Comparison of ENCODE assay signal across 9 mouse cellular contexts in genomic region chr2:164563339-164564038, GRCm38 (mm10). TPM values are rescaled to one million over a fixed set of nuclear protein-coding genes. Genes with fewer than 3 reads are reported as not detected.
DNase-seq lines count a peak whose midpoint lies in the region; ATAC-seq lines count a peak whose summit lies in the region.
"Had no signal": no experiment of that assay in that cellular context is flagged by ENCODE, and none has a peak within 500 bp of the region (broad histone marks: within the 10 kb centered on the region; RNA-seq: fewer than 3 reads in every experiment).

No protein-coding gene starts in this region.

- no peaks in the 10 kb centered on the region for H3K9me3 ChIP-seq in forebrain, embryonic 15.5 days
- H3K9me3 ChIP-seq in intestine, embryonic 16.5 days (ENCODE audit: control insufficient read depth, low read length) = no peaks in the 10 kb centered on the region
- no peaks in the 10 kb centered on the region for H3K9me3 ChIP-seq in limb, embryonic 15.5 days
- no peaks in the 10 kb centered on the region for H3K9me3 ChIP-seq in midbrain, embryonic 16.5 days (replicated peaks; ENCODE audit: control insufficient read depth, low read length, poor library complexity, severe bottlenecking)

- H3K36me3 ChIP-seq in forebrain, embryonic 15.5 days = no peaks in the 10 kb centered on the region
- H3K36me3 ChIP-seq in intestine, embryonic 16.5 days (ENCODE audit: control insufficient read depth, insufficient read depth, low read length) = no peaks in the 10 kb centered on the region
- H3K36me3 ChIP-seq in limb, embryonic 15.5 days = no peaks in the 10 kb centered on the region
- H3K36me3 ChIP-seq in midbrain, embryonic 16.5 days (ENCODE audit: control insufficient read depth, insufficient read depth, low read length) = no peaks in the 10 kb centered on the region

- peak; percentile 9 to 42 for DNase-seq in left cerebral cortex, adult 18-20 months (ENCODE audit: low spot score in 2 of 2)
- no peak for DNase-seq in left cerebral cortex, adult 11 months (ENCODE audit: low spot score)
- peak; percentile 51 for DNase-seq in adrenal gland, postnatal 10 days
- DNase-seq in urinary bladder, postnatal 25 days (ENCODE audit: low spot score) = peak; percentile 37

- H3K27me3 ChIP-seq in forebrain, embryonic 15.5 days = peaks cover 6% of the 10 kb centered on the region; the same call in 1 of the 2 replicates
- H3K27me3 ChIP-seq in intestine, embryonic 16.5 days (replicated peaks; ENCODE audit: control insufficient read depth, insufficient read depth, low read length) = no peaks in the 10 kb centered on the region
- peaks cover 6% of the 10 kb centered on the region; the same call in 1 of the 2 replicates for H3K27me3 ChIP-seq in limb, embryonic 15.5 days
- peaks cover 20% of the 10 kb centered on the region for H3K27me3 ChIP-seq in midbrain, embryonic 16.5 days (ENCODE audit: control insufficient read depth, insufficient read depth, low read depth, low read length)

- peak overlapping the region; percentile 99 for H3K4me2 ChIP-seq in forebrain, embryonic 15.5 days (replicated peaks)
- H3K4me2 ChIP-seq in intestine, embryonic 16.5 days (ENCODE audit: low read depth, low read length) = peak overlapping the region; percentile 97
- peak overlapping the region; percentile 95 for H3K4me2 ChIP-seq in limb, embryonic 15.5 days
- peak overlapping the region; percentile 98 for H3K4me2 ChIP-seq in midbrain, embryonic 16.5 days (ENCODE audit: low read length)

- H3K4me3 ChIP-seq in forebrain, embryonic 15.5 days = peak overlapping the region; percentile 50
- peak overlapping the region; percentile 55 for H3K4me3 ChIP-seq in intestine, embryonic 16.5 days (ENCODE audit: low read length)
- peak overlapping the region; percentile 42 for H3K4me3 ChIP-seq in limb, embryonic 15.5 days
- peak overlapping the region; percentile 47 for H3K4me3 ChIP-seq in midbrain, embryonic 16.5 days (ENCODE audit: low read depth, low read length)
- H3K4me3 ChIP-seq: erythroblast, embryonic 14.5 days had no signal

- peak; percentile 57 for ATAC-seq in forebrain, embryonic 15.5 days (replicated peaks)
- ATAC-seq in intestine, embryonic 16.5 days = peak; percentile 69
- peak; percentile 53; the same call in 1 of the 2 replicates for ATAC-seq in limb, embryonic 15.5 days (ENCODE audit: insufficient number of reproducible peaks, low FRiP score, low TSS enrichment, low read depth)
- peak; percentile 62 for ATAC-seq in midbrain, embryonic 16.5 days

- 2% methylated on average over 32 of the region's 32 CpGs for WGBS in forebrain, embryonic 15.5 days
- under 1% methylated on average over 32 of the region's 32 CpGs for WGBS in intestine, embryonic 16.5 days
- WGBS in limb, embryonic 15.5 days = 1% methylated on average over 31 of the region's 32 CpGs
- under 1% methylated on average over 30 of the region's 32 CpGs for WGBS in midbrain, embryonic 16.5 days

- H3K4me1 ChIP-seq in forebrain, embryonic 15.5 days = peaks cover 18% of the 10 kb centered on the region
- peaks cover 13% of the 10 kb centered on the region for H3K4me1 ChIP-seq in intestine, embryonic 16.5 days (ENCODE audit: control insufficient read depth, insufficient read depth, low read length)
- peaks cover 32% of the 10 kb centered on the region for H3K4me1 ChIP-seq in limb, embryonic 15.5 days
- H3K4me1 ChIP-seq in midbrain, embryonic 16.5 days (ENCODE audit: control insufficient read depth, insufficient read depth, low read length) = peaks cover 13% of the 10 kb centered on the region

- no peak overlapping the region for H3K27ac ChIP-seq in forebrain, embryonic 15.5 days (replicated peaks)
- H3K27ac ChIP-seq in intestine, embryonic 16.5 days (ENCODE audit: low read length) = no peak overlapping the region
- H3K27ac ChIP-seq in limb, embryonic 15.5 days = peak overlapping the region; percentile 33; the same call in 1 of the 2 replicates
- H3K27ac ChIP-seq in midbrain, embryonic 16.5 days (ENCODE audit: low read length) = no peak overlapping the region

- H3K9ac ChIP-seq in forebrain, embryonic 15.5 days (replicated peaks) = peak overlapping the region; percentile 53
- H3K9ac ChIP-seq in intestine, embryonic 16.5 days (ENCODE audit: low read depth, low read length) = peak overlapping the region; percentile 78
- peak overlapping the region; percentile 55 for H3K9ac ChIP-seq in limb, embryonic 15.5 days
- peak overlapping the region; percentile 74 for H3K9ac ChIP-seq in midbrain, embryonic 16.5 days (ENCODE audit: low read depth, low read length)

RNA-seq across cellular contexts. Expression of gene Wfdc2, which starts 1.3 kb away (rescaled TPM):
- under 1 TPM in 1 of 2 experiments, not detected in 1; 0.59 TPM for total RNA-seq in left cerebral cortex, adult 18-20 months (2021)
- 1 to 10 TPM; 1.9 to 2.9 TPM for total RNA-seq in adrenal gland, postnatal 10 days (2021)
- 4.3 and 4.5 TPM in 2 replicates for polyA plus RNA-seq in forebrain, embryonic 15.5 days (2015; fragmentation: Nextera tagmentation; extraction: Ambion mirVana)
- polyA plus RNA-seq in intestine, embryonic 16.5 days (2015; fragmentation: Nextera tagmentation; extraction: Ambion mirVana) = 36.8 and 42.4 TPM in 2 replicates
- 18.3 and 31.2 TPM in 2 replicates for polyA plus RNA-seq in limb, embryonic 15.5 days (2015; fragmentation: Nextera tagmentation; extraction: Ambion mirVana)
- polyA plus RNA-seq in midbrain, embryonic 16.5 days (2015; fragmentation: Nextera tagmentation; extraction: Ambion mirVana) = 2.3 and 2.5 TPM in 2 replicates
- polyA plus RNA-seq: erythroblast, embryonic 14.5 days had no signal

RNA-seq across cellular contexts. Expression of gene Spint3, which starts 9.8 kb away (rescaled TPM):
- total RNA-seq in left cerebral cortex, adult 18-20 months (2021) = not detected
- not detected for total RNA-seq in adrenal gland, postnatal 10 days (2021)
- polyA plus RNA-seq in forebrain, embryonic 15.5 days (2015; fragmentation: Nextera tagmentation; extraction: Ambion mirVana) = not detected in 2 replicates
- not detected in 2 replicates for polyA plus RNA-seq in intestine, embryonic 16.5 days (2015; fragmentation: Nextera tagmentation; extraction: Ambion mirVana)
- not detected in 2 replicates for polyA plus RNA-seq in limb, embryonic 15.5 days (2015; fragmentation: Nextera tagmentation; extraction: Ambion mirVana)
- not detected in 2 replicates for polyA plus RNA-seq in midbrain, embryonic 16.5 days (2015; fragmentation: Nextera tagmentation; extraction: Ambion mirVana)
- polyA plus RNA-seq: erythroblast, embryonic 14.5 days had no signal

RNA-seq across cellular contexts. Expression of gene Wfdc6a, which starts 21.8 kb away (rescaled TPM):
- not detected for total RNA-seq in left cerebral cortex, adult 18-20 months (2021)
- total RNA-seq in adrenal gland, postnatal 10 days (2021) = 1 to 10 TPM in 1 of 2 experiments, under 1 TPM in 1; 0.51 to 1.0 TPM
- not detected in 2 replicates for polyA plus RNA-seq in forebrain, embryonic 15.5 days (2015; fragmentation: Nextera tagmentation; extraction: Ambion mirVana)
- 0.59 and 1.4 TPM in 2 replicates for polyA plus RNA-seq in intestine, embryonic 16.5 days (2015; fragmentation: Nextera tagmentation; extraction: Ambion mirVana)
- polyA plus RNA-seq in limb, embryonic 15.5 days (2015; fragmentation: Nextera tagmentation; extraction: Ambion mirVana) = 0.19 TPM in 1 of 2 replicates, not detected in the other
- not detected in 2 replicates for polyA plus RNA-seq in midbrain, embryonic 16.5 days (2015; fragmentation: Nextera tagmentation; extraction: Ambion mirVana)
- polyA plus RNA-seq: erythroblast, embryonic 14.5 days had no signal

RNA-seq across cellular contexts. Expression of gene Eppin, which starts 29.9 kb away (rescaled TPM):
- not detected for total RNA-seq in left cerebral cortex, adult 18-20 months (2021)
- not detected for total RNA-seq in adrenal gland, postnatal 10 days (2021)
- not detected in 2 replicates for polyA plus RNA-seq in forebrain, embryonic 15.5 days (2015; fragmentation: Nextera tagmentation; extraction: Ambion mirVana)
- polyA plus RNA-seq in intestine, embryonic 16.5 days (2015; fragmentation: Nextera tagmentation; extraction: Ambion mirVana) = not detected in 2 replicates
- not detected in 2 replicates for polyA plus RNA-seq in limb, embryonic 15.5 days (2015; fragmentation: Nextera tagmentation; extraction: Ambion mirVana)
- polyA plus RNA-seq in midbrain, embryonic 16.5 days (2015; fragmentation: Nextera tagmentation; extraction: Ambion mirVana) = not detected in 2 replicates
- polyA plus RNA-seq: erythroblast, embryonic 14.5 days had no signal

RNA-seq across cellular contexts. Expression of gene Wfdc6b, which starts 49.8 kb away (rescaled TPM):
- not detected for total RNA-seq in left cerebral cortex, adult 18-20 months (2021)
- total RNA-seq in adrenal gland, postnatal 10 days (2021) = not detected
- polyA plus RNA-seq in forebrain, embryonic 15.5 days (2015; fragmentation: Nextera tagmentation; extraction: Ambion mirVana) = not detected in 2 replicates
- polyA plus RNA-seq in intestine, embryonic 16.5 days (2015; fragmentation: Nextera tagmentation; extraction: Ambion mirVana) = not detected in 2 replicates
- not detected in 2 replicates for polyA plus RNA-seq in limb, embryonic 15.5 days (2015; fragmentation: Nextera tagmentation; extraction: Ambion mirVana)
- not detected in 2 replicates for polyA plus RNA-seq in midbrain, embryonic 16.5 days (2015; fragmentation: Nextera tagmentation; extraction: Ambion mirVana)
- polyA plus RNA-seq: erythroblast, embryonic 14.5 days had no signal
